Mouse (Mus musculus) monocyte, adult 5-6 weeks (primary cell): ENCODE measurements at regions not wholly inside any gene's neighbourhood (a gene's known extent, or its start where the extent isn't known, plus 50 kb on each side); places are given as distances from the start of the nearest gene placed in this dataset.
A peak's percentile ranks its signal among the peaks of the same experiment; 100 is the strongest.

Experiments used
- ATAC-seq: fragments of 153-309, 156-312 bp; replicated peaks from 2 replicates; pipeline ENCODE4 v1.8.0; 2017; ENCODE audit warnings: mild to moderate bottlenecking; ENCODE audit not compliant: low TSS enrichment, insufficient number of reproducible peaks, severe bottlenecking, poor library complexity, low FRiP score

DNA sequence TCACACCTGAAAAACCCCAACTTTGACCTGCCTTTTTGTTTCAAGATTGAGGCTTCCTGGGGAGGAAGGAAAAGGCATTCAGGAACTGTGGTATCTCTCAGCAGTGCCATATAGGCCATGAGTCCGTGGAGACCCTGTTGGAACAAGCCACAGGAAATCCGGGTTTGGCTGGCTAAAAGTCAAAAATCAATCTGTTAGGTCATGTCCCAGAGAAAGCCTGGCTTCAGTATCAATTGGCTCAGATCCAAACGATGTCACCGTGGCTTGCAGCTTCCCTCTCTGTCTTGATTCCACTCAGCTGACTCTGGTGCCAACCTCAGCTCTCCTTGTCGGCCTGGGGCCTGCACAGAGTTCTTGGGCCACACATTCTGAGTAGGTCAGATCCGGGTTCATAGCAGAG lies 191.1 kb downstream of the Shq1 start:
- ATAC-seq = no peak

DNA sequence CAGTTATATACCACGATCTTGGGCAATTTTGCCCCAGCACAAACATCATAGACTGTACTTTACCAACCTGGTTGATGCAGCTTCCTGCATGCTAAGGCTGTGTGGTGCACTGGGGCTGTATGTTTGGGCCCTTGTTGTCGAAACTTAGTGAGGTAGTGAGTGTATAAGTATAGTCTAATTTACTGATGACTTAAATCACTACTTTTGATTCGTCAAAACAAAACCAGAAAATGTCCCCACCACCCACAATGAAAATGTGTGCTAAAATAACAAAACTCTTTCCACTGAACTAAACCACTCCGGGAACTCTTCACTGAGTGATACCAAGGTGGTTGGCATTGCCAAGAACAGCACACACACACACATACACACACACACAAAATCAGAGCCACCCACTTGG lies 191.5 kb downstream of the Shq1 start:
- no peak for ATAC-seq

DNA sequence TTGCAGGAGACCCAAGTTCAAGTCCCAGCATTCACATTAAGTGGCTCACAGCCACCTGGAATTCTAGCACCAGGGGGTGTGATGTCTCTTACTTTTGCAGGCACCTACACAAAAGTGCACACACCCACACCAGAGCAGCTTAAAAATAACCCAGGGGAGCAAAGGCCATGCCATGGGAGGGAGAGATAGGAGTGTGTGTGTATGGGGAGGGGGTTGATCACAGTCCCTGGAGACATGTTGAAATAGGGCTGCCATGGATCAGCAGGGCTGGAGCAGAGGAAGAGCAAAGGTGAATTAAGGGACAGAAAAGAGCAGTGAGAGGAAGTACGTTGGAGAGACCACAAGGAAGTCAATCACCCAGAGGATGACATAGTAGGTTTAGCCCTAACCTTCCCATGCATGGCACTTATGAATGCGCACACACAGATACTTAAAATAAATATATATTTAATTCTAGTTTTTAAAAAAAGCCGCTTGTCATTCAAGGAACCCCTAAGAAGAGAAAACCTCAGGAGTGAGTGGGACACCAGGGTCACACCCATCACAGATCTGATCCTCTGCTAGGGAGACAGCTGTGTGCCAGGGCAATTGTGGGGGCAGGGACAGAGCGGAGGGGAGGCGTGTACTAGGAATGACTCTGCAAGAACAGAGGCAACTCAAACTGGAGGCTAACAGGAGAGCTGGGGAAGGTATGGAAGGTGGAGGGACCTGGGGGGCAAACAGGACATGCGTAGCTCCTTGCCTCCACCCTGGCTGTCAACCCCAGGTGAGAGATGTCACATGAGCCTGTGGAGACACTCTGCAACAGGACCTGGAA lies 189.5 kb upstream of the Rybp start:
- peak; percentile 38; the same call in 1 of the 2 replicates for ATAC-seq

DNA sequence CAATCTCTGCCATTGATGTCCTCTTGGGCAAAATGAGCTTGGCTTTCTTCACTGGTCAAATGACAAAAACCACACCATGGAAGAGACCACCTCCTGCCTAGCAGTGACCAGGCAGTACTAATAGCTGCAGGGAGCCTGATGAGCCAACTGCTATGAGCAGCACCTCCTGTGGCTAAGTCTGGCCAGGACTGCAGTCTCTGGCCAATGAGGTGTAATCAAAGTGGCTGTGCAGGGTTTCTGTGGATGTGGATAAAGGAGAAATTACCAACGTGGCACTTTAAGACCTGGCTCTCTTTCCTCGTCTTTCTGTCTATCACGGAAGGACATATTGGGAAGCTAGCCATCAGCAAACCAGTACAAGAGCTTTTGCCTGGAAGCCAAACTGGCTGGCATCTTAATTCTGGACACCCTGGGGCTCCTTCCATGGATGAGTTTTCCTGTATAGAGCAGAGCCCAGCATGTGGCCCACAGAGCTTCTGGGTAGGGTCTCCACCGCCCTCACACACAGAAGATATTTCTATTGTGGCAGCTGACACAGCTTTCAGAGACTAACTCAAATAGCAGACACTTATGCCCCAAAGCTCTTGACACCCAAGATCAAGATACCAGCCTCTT lies 188.2 kb upstream of the Rybp start:
- ATAC-seq = no peak

DNA sequence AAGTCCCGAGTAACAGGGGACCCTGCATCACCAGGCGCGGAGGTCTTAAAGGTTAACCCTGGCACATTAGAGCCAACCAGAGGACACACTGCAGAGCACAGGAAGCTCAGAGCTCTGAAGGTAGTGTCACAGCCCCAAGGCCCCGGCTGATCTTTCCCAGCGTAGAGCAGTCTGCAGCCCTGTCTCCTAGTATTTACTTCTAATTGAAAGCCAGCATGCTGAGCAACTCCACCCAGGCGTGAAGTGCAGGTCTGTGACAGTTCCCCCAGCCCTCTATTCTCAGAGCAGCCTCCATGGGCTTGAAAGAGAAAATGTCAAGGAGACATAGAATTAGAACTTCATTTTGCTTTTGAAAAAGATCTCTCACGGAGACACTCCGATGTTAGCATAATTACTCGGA lies 187.0 kb upstream of the Rybp start:
- no peak for ATAC-seq

DNA sequence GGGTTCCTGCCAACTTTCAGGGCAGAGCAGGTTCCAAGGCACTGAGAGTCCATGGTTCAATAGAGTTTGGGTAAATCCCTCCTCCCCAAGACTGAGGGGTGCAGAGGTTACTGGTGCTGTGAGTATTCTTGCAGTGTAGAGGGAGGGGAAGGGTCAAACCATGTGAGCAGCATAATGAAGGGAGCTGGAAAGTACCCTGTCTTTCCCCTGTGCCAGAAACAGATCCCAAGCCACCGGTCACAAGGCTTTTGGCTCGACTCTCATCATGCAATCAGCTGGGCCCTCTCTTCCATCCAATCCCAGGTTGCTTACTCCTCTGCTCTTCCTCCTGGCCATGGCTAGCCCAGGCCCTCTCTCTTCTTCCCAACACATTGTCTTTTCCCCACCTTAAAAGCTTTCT lies 182.8 kb upstream of the Rybp start:
- no peak for ATAC-seq

DNA sequence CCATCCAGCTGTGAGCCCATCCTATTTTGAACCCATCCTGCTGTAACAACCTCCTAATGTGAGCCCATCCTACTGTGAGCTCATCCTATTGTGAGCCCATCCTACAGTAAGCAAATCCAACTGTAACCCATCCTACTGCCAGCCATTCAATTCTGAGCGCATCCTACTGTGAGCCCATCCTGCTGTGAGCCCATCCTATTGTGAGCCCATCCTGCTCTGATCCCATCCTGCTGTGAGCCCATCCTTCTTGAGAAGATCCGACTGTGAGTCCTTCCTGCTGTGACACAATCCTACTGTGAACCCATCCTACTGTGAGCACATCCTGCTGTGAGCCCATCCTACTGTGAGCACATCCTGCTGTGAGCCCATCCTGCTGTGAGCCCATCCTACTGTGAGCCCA lies 175.5 kb upstream of the Rybp start:
- no peak for ATAC-seq

DNA sequence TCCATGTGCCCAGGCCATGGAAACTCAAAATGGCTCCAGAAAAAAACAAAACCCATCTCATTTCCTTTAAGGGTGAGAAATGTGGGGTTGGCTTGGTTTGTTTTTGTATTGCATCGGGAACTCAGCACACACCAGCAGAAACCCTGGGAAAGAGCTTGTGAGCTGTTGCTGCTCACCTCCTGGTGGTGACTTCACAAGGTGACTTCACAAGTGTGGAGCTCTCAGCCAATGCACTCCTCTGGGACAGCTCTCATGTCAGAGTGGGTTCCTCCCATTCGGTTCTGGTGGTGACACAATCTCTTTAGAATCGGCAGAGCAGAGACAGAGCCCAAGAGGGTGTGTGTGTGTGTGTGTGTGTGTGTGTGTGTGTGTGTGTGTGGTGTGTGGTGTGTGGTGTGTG lies 166.1 kb upstream of the Rybp start:
- ATAC-seq = no peak

DNA sequence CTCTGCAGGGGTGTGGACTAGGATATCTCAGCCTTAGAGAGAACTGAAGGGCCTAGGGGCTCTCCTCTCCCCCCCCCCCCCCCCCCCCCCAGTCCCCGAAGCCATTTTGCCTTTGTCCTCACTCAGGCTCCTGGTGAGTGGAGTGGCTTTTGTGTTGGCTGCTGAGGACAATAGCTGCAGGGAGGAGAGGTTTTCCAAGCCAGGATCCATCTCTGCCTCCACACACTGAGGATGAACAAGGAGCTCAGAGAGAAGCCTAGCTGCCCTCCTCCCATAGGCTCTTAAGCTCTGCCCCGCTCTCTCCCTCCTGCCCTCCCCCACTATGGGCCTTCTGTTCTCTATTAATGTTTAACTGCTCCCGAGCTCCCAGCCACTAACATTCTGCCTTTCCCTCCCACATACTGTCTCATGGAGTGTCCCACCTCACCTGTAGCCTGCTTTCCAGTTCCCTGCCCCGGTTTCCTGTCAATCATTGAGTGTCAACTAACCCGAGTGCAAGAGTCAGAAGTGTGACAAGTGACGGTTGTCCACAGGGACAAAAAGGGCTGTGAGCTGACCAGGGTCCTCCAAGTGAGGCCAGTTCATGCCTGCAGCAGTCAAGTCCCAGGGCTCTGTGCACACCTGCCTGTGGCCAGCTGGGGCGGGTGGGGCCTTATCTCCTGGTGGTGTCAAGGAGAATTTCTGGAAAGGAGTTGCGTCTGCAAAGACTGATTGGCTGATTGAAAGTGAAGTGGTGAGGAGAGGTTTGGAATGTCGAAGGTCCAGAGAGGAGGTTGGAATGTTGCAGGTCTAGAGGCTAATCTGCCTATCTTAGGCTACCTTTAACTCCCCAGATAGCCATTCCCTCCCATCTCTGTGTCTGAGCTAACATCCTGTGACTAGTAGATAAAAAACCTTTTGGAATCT lies 165.1 kb upstream of the Rybp start:
- no peak for ATAC-seq

DNA sequence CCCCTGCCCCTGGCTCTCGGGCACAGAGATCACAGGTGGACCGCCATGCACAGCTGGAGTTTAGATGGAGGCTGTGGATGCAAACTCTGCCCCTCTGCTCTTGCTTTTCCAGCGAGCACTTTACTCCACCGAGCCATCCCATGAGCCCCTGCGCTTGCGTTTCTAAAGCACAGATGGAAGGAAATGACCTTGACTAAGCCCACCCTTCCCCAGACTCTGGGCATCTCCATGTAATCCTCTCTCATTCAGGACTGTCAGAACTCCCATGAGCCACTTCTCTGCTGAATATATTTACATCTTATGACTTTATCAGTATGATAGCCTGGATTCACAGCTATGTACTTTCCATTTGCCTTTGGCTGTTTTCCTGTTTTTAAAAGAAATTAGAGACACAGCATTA lies 162.8 kb upstream of the Rybp start:
- no peak for ATAC-seq

DNA sequence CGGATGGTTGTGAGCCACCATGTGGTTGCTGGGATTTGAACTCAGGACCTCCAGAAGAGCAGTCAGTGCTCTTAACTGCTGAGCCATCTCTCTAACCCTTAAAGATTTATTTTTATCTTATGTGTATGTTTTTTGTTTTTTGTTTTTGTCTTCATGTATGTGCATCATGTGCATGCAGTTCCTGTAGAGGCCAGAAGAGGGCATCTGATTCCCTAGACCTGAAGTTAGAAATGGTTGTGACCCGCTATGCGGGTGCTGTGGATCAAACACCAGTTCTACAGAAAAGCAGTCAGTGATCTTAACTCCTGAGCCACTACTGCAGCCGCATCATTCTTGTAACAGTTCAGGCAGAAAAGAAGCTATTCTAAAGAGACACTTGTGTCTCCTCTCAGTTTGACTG lies 161.8 kb upstream of the Rybp start:
- no peak for ATAC-seq

DNA sequence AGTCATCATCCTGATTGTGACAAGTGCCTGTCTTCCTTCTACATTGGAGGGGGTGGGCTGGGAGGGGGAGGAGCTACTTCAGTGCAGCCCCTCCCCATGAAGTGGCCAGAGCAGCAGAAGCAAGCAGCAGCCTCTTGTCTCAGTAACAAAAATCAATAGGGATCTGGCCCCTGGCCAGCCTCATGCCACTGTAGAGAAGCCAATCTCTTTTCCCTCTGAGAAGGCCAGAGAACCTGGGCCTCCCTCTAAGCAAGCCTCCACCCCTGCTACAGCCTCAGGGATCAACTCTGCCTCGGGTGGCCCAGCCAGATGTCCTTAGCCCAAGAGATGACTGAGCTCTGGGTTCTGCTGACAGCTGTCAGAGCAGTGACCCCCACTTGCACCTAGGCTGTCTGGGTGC lies 159.9 kb upstream of the Rybp start:
- no peak for ATAC-seq

DNA sequence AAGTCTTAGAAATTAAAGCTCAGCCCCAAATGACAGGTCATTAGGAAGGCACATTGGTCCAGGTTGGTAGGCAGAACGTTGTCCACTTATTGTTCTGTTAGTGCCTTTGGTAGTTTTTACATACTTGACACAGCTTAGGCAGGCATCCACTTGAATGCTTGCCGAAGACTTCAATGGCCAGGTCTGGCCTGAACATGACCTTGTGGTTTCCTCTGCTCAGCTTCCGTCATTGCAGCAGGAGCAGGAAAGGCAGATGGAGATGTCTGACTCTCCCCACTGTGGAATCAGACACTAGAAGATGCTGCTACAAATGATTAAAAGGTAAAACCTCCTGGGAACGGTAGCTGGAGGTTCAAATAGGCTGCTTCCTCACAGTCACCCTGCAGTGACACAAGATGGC lies 159.5 kb upstream of the Rybp start:
- ATAC-seq = no peak

DNA sequence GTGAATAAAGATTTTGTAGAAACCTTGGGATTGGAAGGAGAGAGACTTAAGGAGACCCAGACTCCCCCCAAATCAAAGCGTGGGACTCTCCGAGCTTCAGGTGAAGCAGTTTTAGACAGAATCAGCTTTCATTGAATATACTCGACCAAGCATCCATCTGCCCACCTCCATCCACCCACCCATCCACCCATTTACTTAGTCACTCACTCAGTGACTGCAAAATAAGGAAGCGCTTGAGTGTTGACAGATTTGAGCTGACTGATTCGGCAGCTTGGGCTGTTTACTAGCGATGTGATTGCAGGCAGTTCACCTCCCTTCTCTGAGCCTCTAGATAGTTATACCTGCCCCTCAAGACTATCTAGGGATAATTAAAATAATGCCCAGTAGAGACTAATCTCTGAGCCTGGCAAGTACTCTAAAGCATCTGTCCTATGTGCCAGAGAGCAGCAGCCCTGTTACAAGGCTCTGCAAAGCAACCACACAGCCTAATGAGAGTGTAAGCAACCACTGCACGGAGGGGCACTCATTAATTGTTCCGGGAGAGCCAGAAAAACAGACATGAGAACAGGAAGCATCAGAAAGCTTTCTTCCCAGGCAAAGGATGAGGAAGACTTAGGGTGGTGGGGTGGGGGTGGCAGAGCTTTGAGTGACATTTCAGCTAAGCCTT lies 151.9 kb upstream of the Rybp start:
- no peak; the same call in 1 of the 2 replicates for ATAC-seq

DNA sequence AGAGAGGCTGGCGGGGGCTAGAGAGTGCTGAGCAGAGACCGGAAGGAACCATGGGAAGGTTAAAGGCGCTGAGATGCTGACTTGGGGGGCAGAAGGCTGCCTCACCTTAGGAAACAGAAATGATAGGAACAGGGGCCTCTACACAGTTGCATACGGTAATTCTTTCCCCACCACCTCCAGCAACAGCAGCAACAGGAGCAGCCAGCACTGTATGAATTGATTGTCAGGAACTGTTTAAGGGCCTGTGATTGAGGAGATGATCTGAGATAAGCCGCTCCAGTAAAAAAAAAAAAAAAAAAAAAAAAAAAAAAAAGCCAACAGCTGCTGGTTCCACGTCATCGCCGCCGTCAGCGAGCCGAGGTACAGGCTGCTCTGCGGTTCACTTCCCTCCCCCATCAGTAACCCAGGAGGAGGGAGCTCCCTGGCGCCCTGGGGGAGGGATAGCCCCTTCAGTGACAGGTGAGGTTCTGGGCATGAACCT lies 151.3 kb upstream of the Rybp start:
- peak; percentile 61 for ATAC-seq

DNA sequence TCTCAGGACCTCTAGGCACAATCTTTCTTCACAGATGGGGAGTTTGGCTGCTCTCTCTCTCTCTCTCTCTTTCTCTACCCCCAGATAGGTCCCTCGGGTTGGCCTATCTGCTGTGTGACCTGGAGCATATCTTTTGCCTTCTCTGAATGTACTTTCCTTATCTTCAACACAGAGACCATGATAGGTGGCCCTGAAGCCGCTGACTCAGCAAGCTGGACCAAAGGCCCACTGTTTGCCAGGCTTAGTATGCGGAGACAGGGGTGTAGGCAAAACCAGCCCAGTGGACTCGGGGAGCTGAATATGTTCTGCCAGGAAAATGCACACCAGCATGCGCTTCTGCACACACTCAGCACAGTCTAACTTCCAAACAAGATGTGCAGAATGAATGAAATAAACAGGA lies 150.7 kb upstream of the Rybp start:
- no peak for ATAC-seq

DNA sequence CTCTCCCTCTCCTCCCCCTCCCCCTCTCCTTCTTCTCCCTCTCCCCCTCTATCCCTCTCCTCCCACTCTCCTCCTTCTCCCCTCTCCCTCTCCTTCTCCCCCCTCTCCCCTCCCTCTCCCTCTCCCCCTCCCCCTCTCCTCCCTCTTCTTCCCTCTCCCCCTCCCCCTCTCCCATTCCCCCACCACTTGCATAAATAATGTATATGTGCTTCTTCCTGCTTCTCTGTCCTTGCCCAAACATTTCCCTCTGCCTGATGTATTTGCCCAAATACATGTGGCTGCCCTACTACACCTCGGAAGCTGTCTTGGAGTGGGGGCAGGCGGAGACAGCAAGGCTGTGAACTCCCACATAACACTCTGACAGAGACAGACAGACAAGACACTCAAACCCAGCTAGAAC lies 149.2 kb upstream of the Rybp start:
- ATAC-seq = no peak

DNA sequence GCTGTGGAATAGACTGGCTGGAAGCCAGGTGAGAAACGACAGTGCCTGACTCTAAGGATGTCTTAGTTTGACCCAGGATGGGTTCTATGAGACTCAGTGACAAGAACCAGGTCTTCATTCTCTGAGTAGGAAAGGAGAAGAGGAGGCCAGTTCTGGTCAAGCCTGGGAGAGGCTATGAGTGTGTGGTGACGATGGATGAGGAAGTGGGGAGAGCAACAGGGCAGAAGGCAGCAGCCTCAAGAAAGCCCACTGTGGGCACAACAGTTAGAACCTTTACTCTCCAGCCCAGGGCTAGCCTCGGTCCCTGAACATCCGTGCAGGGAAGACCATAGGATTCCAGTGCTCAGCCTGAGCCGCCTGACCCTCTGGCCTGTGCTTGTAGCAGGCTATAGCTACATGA lies 147.9 kb upstream of the Rybp start:
- ATAC-seq = peak; percentile 55

DNA sequence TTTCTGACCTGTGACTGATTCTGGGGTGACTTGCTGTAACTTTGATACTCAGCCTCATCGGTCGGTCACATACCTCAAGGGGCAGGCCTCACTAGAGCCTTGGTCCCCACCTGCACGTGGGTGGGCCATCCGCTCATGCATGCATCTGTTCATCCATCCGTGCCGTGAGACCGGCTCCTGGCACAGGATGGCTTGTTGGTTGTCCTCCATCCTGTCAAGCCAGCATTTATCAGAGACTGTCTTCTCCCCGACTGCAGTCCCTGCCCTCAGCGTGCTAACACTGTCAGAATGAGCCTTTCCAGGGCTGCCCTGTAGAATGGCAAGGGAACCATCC lies 146.2 kb upstream of the Rybp start:
- no peak for ATAC-seq
